13 mouse cellular contexts compared by ENCODE assay signal in genomic region chr10:56839545-56839944, GRCm38 (mm10).
DNase-seq lines count a peak whose midpoint lies in the region; ATAC-seq and TF ChIP-seq lines count a peak whose summit lies in the region.
"Had no signal": no experiment of that assay in that cellular context is flagged by ENCODE, and none has a peak within 500 bp of the region (broad histone marks: within the 10 kb centered on the region; RNA-seq: fewer than 3 reads in every experiment).

No protein-coding gene starts in this region.

- no peaks in the 10 kb centered on the region for H3K27me3 ChIP-seq in forebrain, embryonic 13.5 days
- H3K27me3 ChIP-seq in limb, embryonic 10.5 days (ENCODE audit: low read depth, poor library complexity, severe bottlenecking): no peaks in the 10 kb centered on the region
- no peaks in the 10 kb centered on the region for H3K27me3 ChIP-seq in intestine, postnatal 0 days (replicated peaks; ENCODE audit: control insufficient read depth, insufficient read depth, low read length)
- H3K27me3 ChIP-seq: embryonic facial prominence, embryonic 15.5 days had no signal

- no peak overlapping the region for H3K9ac ChIP-seq in forebrain, embryonic 13.5 days
- no peak overlapping the region for H3K9ac ChIP-seq in intestine, postnatal 0 days (ENCODE audit: low read depth, low read length)
- H3K9ac ChIP-seq: embryonic facial prominence, embryonic 15.5 days; lung, embryonic 14.5 days had no signal

- no peak overlapping the region for H3K4me3 ChIP-seq in forebrain, embryonic 13.5 days
- H3K4me3 ChIP-seq in limb, embryonic 10.5 days: no peak overlapping the region
- no peak overlapping the region for H3K4me3 ChIP-seq in intestine, postnatal 0 days (ENCODE audit: low read depth, low read length)
- H3K4me3 ChIP-seq: embryonic facial prominence, embryonic 15.5 days; myocyte had no signal

- H3K4me1 ChIP-seq in forebrain, embryonic 13.5 days: peaks cover 12% of the 10 kb centered on the region
- H3K4me1 ChIP-seq in limb, embryonic 10.5 days: peaks cover 32% of the 10 kb centered on the region
- no peaks in the 10 kb centered on the region for H3K4me1 ChIP-seq in intestine, postnatal 0 days (replicated peaks; ENCODE audit: control insufficient read depth, insufficient read depth, low read length)

- peak; percentile 57 for DNase-seq in brain, adult 2 months (ENCODE audit: low read depth, low spot score)
- peak; percentile 26 for DNase-seq in brain, embryonic 18.5 days (ENCODE audit: low read depth, low spot score)
- peak; percentile 41 for DNase-seq in limb, embryonic 10.5 days (ENCODE audit: low spot score)
- DNase-seq in adrenal gland, adult 2 months: no peak
- no peak for DNase-seq in spleen, postnatal 36 days (ENCODE audit: low spot score in 2 of 2)
- DNase-seq: adrenal gland, postnatal 14 days; kidney, postnatal 10 days; lung, embryonic 14.5 days had no signal

- peak; percentile 78 for ATAC-seq in forebrain, embryonic 13.5 days
- no peak for ATAC-seq in intestine, postnatal 0 days

- no peak overlapping the region for H3K4me2 ChIP-seq in forebrain, embryonic 13.5 days
- no peak overlapping the region for H3K4me2 ChIP-seq in intestine, postnatal 0 days (replicated peaks; ENCODE audit: low read depth)
- H3K4me2 ChIP-seq: embryonic facial prominence, embryonic 15.5 days; heart, embryonic 11.5 days; lung, embryonic 14.5 days had no signal

- H3K36me3 ChIP-seq in forebrain, embryonic 13.5 days (ENCODE audit: poor library complexity, severe bottlenecking): no peaks in the 10 kb centered on the region
- H3K36me3 ChIP-seq in limb, embryonic 10.5 days: no peaks in the 10 kb centered on the region
- H3K36me3 ChIP-seq in intestine, postnatal 0 days (ENCODE audit: control insufficient read depth, insufficient read depth): no peaks in the 10 kb centered on the region
- H3K36me3 ChIP-seq: embryonic facial prominence, embryonic 15.5 days had no signal

- WGBS in forebrain, embryonic 13.5 days: 22% methylated on average over 2 of the region's 2 CpGs
- WGBS in limb, embryonic 10.5 days: 32% methylated on average over 2 of the region's 2 CpGs
- WGBS in intestine, postnatal 0 days: 59% methylated on average over 2 of the region's 2 CpGs

- peak overlapping the region; percentile 7 for H3K27ac ChIP-seq in forebrain, embryonic 13.5 days
- peak overlapping the region; percentile 82 for H3K27ac ChIP-seq in limb, embryonic 10.5 days
- no peak overlapping the region for H3K27ac ChIP-seq in intestine, postnatal 0 days (ENCODE audit: low read depth, low read length)
- H3K27ac ChIP-seq: embryonic facial prominence, embryonic 15.5 days had no signal

- TF ChIP-seq CTCF in intestine, postnatal 0 days (IDR thresholded peaks at IDR 0.05; ENCODE audit: low read depth): no peak

- no peaks in the 10 kb centered on the region for H3K9me3 ChIP-seq in forebrain, embryonic 13.5 days (replicated peaks)
- no peaks in the 10 kb centered on the region for H3K9me3 ChIP-seq in limb, embryonic 10.5 days (replicated peaks)
- H3K9me3 ChIP-seq in intestine, postnatal 0 days (ENCODE audit: control insufficient read depth): no peaks in the 10 kb centered on the region
- H3K9me3 ChIP-seq: embryonic facial prominence, embryonic 15.5 days had no signal

Comparison
In these comparisons a context has a peak if more than half of its experiments do, and no peak if none do; other contexts are left out.
1. DNase-seq: peak in brain, adult 2 months (single experiment), brain, embryonic 18.5 days (single experiment) and limb, embryonic 10.5 days (single experiment); none in adrenal gland, adult 2 months (single experiment) and spleen, postnatal 36 days (0 of 2).